Mouse (Mus musculus) heart, embryonic 14.5 days (tissue): Measurements from ENCODE around the gene Slc17a4. TPM values are rescaled to one million over a fixed set of nuclear protein-coding genes. Genes with fewer than 3 reads are reported as not detected.
A peak's percentile ranks its signal among the peaks of the same experiment; 100 is the strongest.

Source experiments
- ATAC-seq: fragments of 200-750 bp; cut with Nextera tagmentation; 2 replicates; pipeline ENCODE4 v1.8.0; 2017; ENCODE audit warnings: low read depth, moderate TSS enrichment; ENCODE audit not compliant: insufficient number of reproducible peaks, insufficient read depth, low FRiP score
- H3K27ac ChIP-seq, 2 experiments: fragments of 200-500 bp in 1 of 2; fragments of 300-500 bp in 1 of 2; sonication (generic) in 1 of 2; replicated peaks in 1 of 2; 2 replicates each; pipeline ENCODE4 v1.5.1; 2012 to 2014; ENCODE audit warnings: low read depth in 2 of 2, low read length in 2 of 2, control low read depth in 1 of 2, mild to moderate bottlenecking in 1 of 2, mixed read lengths in 1 of 2; ENCODE audit not compliant: control insufficient read depth in 1 of 2, insufficient read depth in 1 of 2
- H3K27me3 ChIP-seq: fragments of 300-500 bp; sonication (generic); 2 replicates; pipeline ENCODE4 v1.6.1; 2014; ENCODE audit warnings: mild to moderate bottlenecking, low read length, control low read depth; ENCODE audit not compliant: control insufficient read depth, insufficient read depth
- H3K36me3 ChIP-seq: fragments of 300-500 bp; sonication (generic); 2 replicates; pipeline ENCODE4 v1.6.1; 2014; ENCODE audit warnings: mild to moderate bottlenecking, control low read depth, low read length, mixed read lengths; ENCODE audit not compliant: control insufficient read depth, insufficient read depth
- H3K4me1 ChIP-seq, 2 experiments: fragments of 200-500 bp in 1 of 2; fragments of 300-500 bp in 1 of 2; sonication (generic) in 1 of 2; 2 replicates each; pipeline ENCODE4 v1.6.1; 2012 to 2014; ENCODE audit warnings: low read length in 2 of 2, control low read depth in 1 of 2, mixed read lengths in 1 of 2; ENCODE audit not compliant: control insufficient read depth in 2 of 2, insufficient read depth in 2 of 2
- H3K4me2 ChIP-seq: fragments of 300-500 bp; sonication (generic); 2 replicates; pipeline ENCODE4 v1.6.1; 2014; ENCODE audit warnings: mild to moderate bottlenecking, low read length
- H3K4me3 ChIP-seq, 2 experiments: fragments of 200-500 bp in 1 of 2; fragments of 300-500 bp in 1 of 2; sonication (generic) in 1 of 2; 2 replicates each; pipeline ENCODE4 v1.5.1; 2012 to 2014; ENCODE audit warnings: low read length in 2 of 2, mild to moderate bottlenecking in 2 of 2, control low read depth in 1 of 2, low read depth in 1 of 2, moderate library complexity in 1 of 2; ENCODE audit not compliant: control insufficient read depth in 1 of 2, insufficient read depth in 1 of 2
- H3K9ac ChIP-seq: fragments of 300-500 bp; sonication (generic); 2 replicates; pipeline ENCODE4 v1.6.1; 2014; ENCODE audit warnings: mild to moderate bottlenecking, low read length
- H3K9me3 ChIP-seq: fragments of 300-500 bp; sonication (generic); 2 replicates; pipeline ENCODE4 v1.6.1; 2016; ENCODE audit warnings: low read length, control low read depth; ENCODE audit not compliant: control insufficient read depth
- WGBS: fragments of 180-500 bp; shearing (Covaris S2); extraction: QIAGEN DNeasy Blood & Tissue Kit; methylation state at CpG from one replicate; pipeline ENCODE4 v1.1.7; 2014; 5-methylcytosine and 5-hydroxymethylcytosine counted together
- polyA plus RNA-seq: library from polyadenylated mRNA; unstranded; fragments of >200 nt; fragmentation: Nextera tagmentation; extraction: Ambion mirVana; gene quantifications from 2 replicates; pipeline ENCODE4 v1.2.1, GENCODE M21; 2014

Slc17a4 gene
- polyA plus RNA-seq, 1 experiment from 2014 or later = not detected

DNA sequence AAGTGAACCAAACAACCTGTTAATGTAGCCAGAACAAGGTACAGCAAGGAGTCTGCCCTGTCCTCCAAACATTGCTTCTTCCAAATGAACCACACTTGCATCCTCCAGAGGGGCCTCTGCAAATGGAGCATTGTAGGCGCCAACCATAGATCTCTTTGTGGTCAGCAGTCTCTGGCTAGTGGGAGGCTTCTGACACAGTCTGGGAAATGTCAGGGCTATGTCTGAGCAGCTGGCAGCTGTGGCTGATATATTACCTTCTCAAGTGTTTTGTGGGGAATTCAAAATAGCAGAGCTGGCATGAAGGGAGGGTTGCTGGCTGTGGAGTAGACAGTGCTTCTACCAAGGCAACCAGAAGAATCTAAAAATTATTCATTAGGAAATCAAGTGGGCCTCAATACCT lies 1.3 kb upstream of the Slc17a4 start:
- Histone ChIP-seq H3K9ac (no peak overlapping the region), H3K27ac (peak overlapping the region; percentile 2 to 50; a peak in 3 of 4 replicates)

GRCm38 (mm10) chr13:23913791-23914306 lies 960 bp downstream of the Slc17a4 start:
- peak; percentile 82 for ATAC-seq
- no peak overlapping the region for H3K9ac ChIP-seq
- no peaks in the 10 kb centered on the region for H3K27me3 ChIP-seq
- H3K9me3 ChIP-seq = no peaks in the 10 kb centered on the region
- H3K4me2 ChIP-seq = no peak overlapping the region
- H3K4me1 ChIP-seq = peaks cover 13 to 29% of the 10 kb centered on the region in 2 experiments
- no peak overlapping the region for H3K4me3 ChIP-seq
- 12% methylated on average over 6 of the region's 6 CpGs for WGBS
- H3K27ac ChIP-seq = peak overlapping the region; percentile 42 to 57
- no peaks in the 10 kb centered on the region for H3K36me3 ChIP-seq

More for the DNA sequence above, 1.3 kb upstream of the Slc17a4 start:
- Histone ChIP-seq H3K4me2 (peak overlapping the region; percentile 14; the same call in 1 of the 2 replicates), H3K9me3 (no peaks in the 10 kb centered on the region), H3K27me3 (no peaks in the 10 kb centered on the region), H3K4me3 (no peak overlapping the region), H3K4me1 (peaks cover 13 to 29% of the 10 kb centered on the region in 2 experiments), H3K36me3 (no peaks in the 10 kb centered on the region)
- peak; percentile 52 for ATAC-seq
- 39% methylated on average over 1 of the region's 1 CpGs for WGBS

- Histone ChIP-seq H3K27ac (no peak overlapping the region), H3K4me2 (no peak overlapping the region), H3K36me3 (no peaks in the 10 kb centered on the region), H3K4me3 (no peak overlapping the region), H3K9ac (no peak overlapping the region), H3K4me1 (peaks cover 13 to 25% of the 10 kb centered on the region in 2 experiments), H3K9me3 (no peaks in the 10 kb centered on the region), H3K27me3 (no peaks in the 10 kb centered on the region)
- WGBS = 81% methylated on average over 5 of the region's 5 CpGs
- no peak for ATAC-seq
Observed at GRCm38 (mm10) chr13:23911335-23911734, 3.5 kb downstream of the Slc17a4 start.

- Histone ChIP-seq H3K9me3 (no peaks in the 10 kb centered on the region), H3K9ac (no peak overlapping the region), H3K36me3 (no peaks in the 10 kb centered on the region), H3K27ac (no peak overlapping the region), H3K4me3 (no peak overlapping the region), H3K27me3 (no peaks in the 10 kb centered on the region), H3K4me1 (peaks cover 5 to 14% of the 10 kb centered on the region in 2 experiments), H3K4me2 (no peak overlapping the region)
- no peak for ATAC-seq
- 82% methylated on average over 5 of the region's 5 CpGs for WGBS
Observed at GRCm38 (mm10) chr13:23910121-23910520, 4.7 kb downstream of the Slc17a4 start.

- no peak for ATAC-seq
- H3K4me3 ChIP-seq = no peak overlapping the region
- no peaks in the 10 kb centered on the region for H3K36me3 ChIP-seq
- WGBS = 85% methylated on average over 5 of the region's 5 CpGs
- H3K9me3 ChIP-seq = no peaks in the 10 kb centered on the region
- no peaks in the 10 kb centered on the region for H3K27me3 ChIP-seq
- no peaks in the 10 kb centered on the region for H3K4me1 ChIP-seq
- H3K9ac ChIP-seq = no peak overlapping the region
- H3K27ac ChIP-seq = no peak overlapping the region
- H3K4me2 ChIP-seq = no peak overlapping the region
Observed at GRCm38 (mm10) chr13:23906906-23907305, 7.9 kb downstream of the Slc17a4 start.

- 22% methylated on average over 6 of the region's 6 CpGs for WGBS
- Histone ChIP-seq H3K4me1 (no peaks in the 10 kb centered on the region), H3K36me3 (no peaks in the 10 kb centered on the region), H3K9me3 (no peaks in the 10 kb centered on the region), H3K9ac (no peak overlapping the region), H3K27me3 (no peaks in the 10 kb centered on the region), H3K4me3 (no peak overlapping the region), H3K27ac (no peak overlapping the region), H3K4me2 (no peak overlapping the region)
- ATAC-seq = no peak
Observed at GRCm38 (mm10) chr13:23898242-23898641, 16.6 kb downstream of the Slc17a4 start.

DNA sequence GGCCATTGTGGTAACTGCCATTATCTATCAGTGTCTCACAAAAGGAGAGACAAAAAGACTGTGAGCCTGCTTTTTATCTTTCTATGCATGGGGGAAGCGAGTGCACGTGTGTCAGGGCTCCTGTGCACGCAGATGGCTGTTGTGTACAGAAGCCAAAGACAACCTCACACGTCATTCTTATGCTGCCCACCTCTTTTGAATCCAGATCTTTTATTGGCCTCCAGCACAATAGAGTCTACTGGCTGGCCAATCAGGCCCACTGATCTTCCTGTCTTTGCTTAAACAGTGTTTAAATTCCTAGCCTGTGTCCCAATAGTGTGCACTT lies 21.6 kb downstream of the Slc17a4 start:
- H3K36me3 ChIP-seq = no peaks in the 10 kb centered on the region
- H3K4me2 ChIP-seq = no peak overlapping the region
- H3K27me3 ChIP-seq = no peaks in the 10 kb centered on the region
- no peak overlapping the region for H3K4me3 ChIP-seq
- H3K9me3 ChIP-seq = no peaks in the 10 kb centered on the region
- no peaks in the 10 kb centered on the region for H3K4me1 ChIP-seq
- 39% methylated on average over 4 of the region's 4 CpGs for WGBS
- H3K9ac ChIP-seq = no peak overlapping the region
- no peak overlapping the region for H3K27ac ChIP-seq
- ATAC-seq = no peak

- Histone ChIP-seq H3K4me3 (no peak overlapping the region), H3K9me3 (no peaks in the 10 kb centered on the region), H3K27ac (no peak overlapping the region), H3K4me1 (no peaks in the 10 kb centered on the region), H3K4me2 (no peak overlapping the region), H3K27me3 (no peaks in the 10 kb centered on the region), H3K36me3 (no peaks in the 10 kb centered on the region), H3K9ac (no peak overlapping the region)
- ATAC-seq = no peak
- WGBS = 25% methylated on average over 9 of the region's 9 CpGs
Observed at GRCm38 (mm10) chr13:23892592-23893268, 22.1 kb downstream of the Slc17a4 start.
